Mouse (Mus musculus) hindbrain, postnatal 0 days (tissue): ENCODE measurements at regions not wholly inside any gene's neighbourhood (a gene's known extent, or its start where the extent isn't known, plus 50 kb on each side); places are given as distances from the start of the nearest gene placed in this dataset.
A peak's percentile ranks its signal among the peaks of the same experiment; 100 is the strongest.

Experiments used
- ATAC-seq: fragments of 200-750 bp; cut with Nextera tagmentation; 2 replicates; pipeline ENCODE4 v1.8.0; 2017; ENCODE audit warnings: mild to moderate bottlenecking, moderate TSS enrichment, moderate library complexity
- DNase-seq: peaks from one replicate; pipeline ENCODE4 v3.0.0-alpha.2; 2015; ENCODE audit warnings: low spot score
- H3K27ac ChIP-seq: fragments of 300-500 bp; sonication (generic); 2 replicates; pipeline ENCODE4 v1.5.1; 2014; ENCODE audit warnings: mild to moderate bottlenecking
- H3K27me3 ChIP-seq: fragments of 300-500 bp; sonication (generic); 2 replicates; pipeline ENCODE4 v1.6.1; 2014; ENCODE audit warnings: low read length, mixed read lengths; ENCODE audit not compliant: insufficient read depth
- H3K36me3 ChIP-seq: fragments of 300-500 bp; sonication (generic); 2 replicates; pipeline ENCODE4 v1.6.1; 2014; ENCODE audit warnings: low read length, mixed read lengths; ENCODE audit not compliant: insufficient read depth
- H3K4me1 ChIP-seq: fragments of 300-500 bp; sonication (generic); 2 replicates; pipeline ENCODE4 v1.6.1; 2014; ENCODE audit warnings: antibody characterized with exemption, low read length, mixed read lengths; ENCODE audit not compliant: insufficient read depth
- H3K4me2 ChIP-seq: fragments of 300-500 bp; sonication (generic); 2 replicates; pipeline ENCODE4 v1.6.1; 2014; ENCODE audit warnings: low read depth, mild to moderate bottlenecking, low read length, moderate library complexity, mixed read lengths
- H3K4me3 ChIP-seq: fragments of 300-500 bp; sonication (generic); 2 replicates; pipeline ENCODE4 v1.5.1; 2014; ENCODE audit warnings: low read length
- H3K9ac ChIP-seq: fragments of 300-500 bp; sonication (generic); replicated peaks from 2 replicates; pipeline ENCODE4 v1.6.1; 2014; ENCODE audit warnings: mild to moderate bottlenecking, low read length, moderate library complexity, mixed read lengths
- H3K9me3 ChIP-seq: fragments of 300-500 bp; sonication (generic); 2 replicates; pipeline ENCODE4 v1.6.1; 2016; ENCODE audit warnings: low read length, mixed read lengths
- CTCF ChIP-seq: IDR thresholded peaks from 2 replicates; pipeline ENCODE4 v1.5.1; 2016; ENCODE audit warnings: antibody characterized with exemption, control low read depth, low read depth
- WGBS: fragments of 180-500 bp; shearing (Covaris S2); extraction: QIAGEN DNeasy Blood & Tissue Kit; methylation state at CpG from one replicate; pipeline ENCODE4 v1.1.7; 2014; 5-methylcytosine and 5-hydroxymethylcytosine counted together

- Histone ChIP-seq H3K4me2 (no peak overlapping the region), H3K36me3 (no peaks in the 10 kb centered on the region), H3K4me1 (no peaks in the 10 kb centered on the region), H3K27me3 (no peaks in the 10 kb centered on the region), H3K4me3 (no peak overlapping the region), H3K9me3 (no peaks in the 10 kb centered on the region), H3K9ac (no peak overlapping the region), H3K27ac (no peak overlapping the region)
- DNase-seq (no peak), ATAC-seq (no peak)
- TF ChIP-seq CTCF: no peak
- WGBS: 94% methylated on average over 3 of the region's 3 CpGs
These were observed 198.9 kb downstream of the Gm13691 start for GRCm38 (mm10) chr2:84189302-84189701.

- Histone ChIP-seq H3K4me1 (no peaks in the 10 kb centered on the region), H3K4me2 (no peak overlapping the region), H3K9me3 (no peaks in the 10 kb centered on the region), H3K4me3 (no peak overlapping the region), H3K27ac (no peak overlapping the region), H3K36me3 (no peaks in the 10 kb centered on the region), H3K27me3 (no peaks in the 10 kb centered on the region), H3K9ac (no peak overlapping the region)
- ATAC-seq (no peak), DNase-seq (no peak)
- no peak for TF ChIP-seq CTCF
- 66% methylated on average over 1 of the region's 1 CpGs for WGBS
These were observed 208.1 kb downstream of the Calcrl start for GRCm38 (mm10) chr2:84217116-84217515.

GRCm38 (mm10) chr2:84222049-84222448 is 203.2 kb downstream of the Calcrl start:
- TF ChIP-seq CTCF: no peak
- Histone ChIP-seq H3K9ac (no peak overlapping the region), H3K27ac (no peak overlapping the region), H3K4me1 (no peaks in the 10 kb centered on the region), H3K4me3 (no peak overlapping the region), H3K9me3 (no peaks in the 10 kb centered on the region), H3K27me3 (no peaks in the 10 kb centered on the region), H3K4me2 (no peak overlapping the region), H3K36me3 (no peaks in the 10 kb centered on the region)
- WGBS: 98% methylated on average over 1 of the region's 1 CpGs
- ATAC-seq (no peak), DNase-seq (no peak)

GRCm38 (mm10) chr2:84229777-84230176 is 195.4 kb downstream of the Calcrl start:
- Histone ChIP-seq H3K9me3 (no peaks in the 10 kb centered on the region), H3K27me3 (no peaks in the 10 kb centered on the region), H3K4me2 (no peak overlapping the region), H3K4me1 (no peaks in the 10 kb centered on the region), H3K27ac (no peak overlapping the region), H3K36me3 (no peaks in the 10 kb centered on the region), H3K4me3 (no peak overlapping the region), H3K9ac (no peak overlapping the region)
- DNase-seq (no peak), ATAC-seq (no peak)
- 91% methylated on average over 3 of the region's 3 CpGs for WGBS
- TF ChIP-seq CTCF: no peak

DNA sequence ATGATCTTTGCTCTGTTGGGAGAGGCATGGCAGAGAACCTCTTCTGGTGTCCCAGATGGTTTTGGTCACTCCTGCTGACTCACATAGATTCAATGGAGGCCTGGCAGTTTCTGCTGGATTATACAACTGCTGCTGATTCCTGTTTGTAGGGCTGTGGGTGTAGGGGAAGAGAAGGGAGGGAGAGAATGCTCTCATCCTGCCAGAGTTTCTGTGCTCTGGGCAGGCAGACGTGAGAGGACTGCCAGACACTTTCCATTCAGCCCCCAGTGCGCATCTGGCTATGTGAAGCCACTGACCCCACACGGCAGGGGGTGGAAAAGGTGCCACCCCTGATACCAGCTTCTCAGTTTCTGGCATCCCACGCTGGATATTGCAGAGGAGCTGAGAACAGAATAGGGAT is 189.6 kb downstream of the Calcrl start:
- no peak overlapping the region for H3K27ac ChIP-seq
- DNase-seq: no peak
- no peaks in the 10 kb centered on the region for H3K4me1 ChIP-seq
- no peak for ATAC-seq
- no peaks in the 10 kb centered on the region for H3K9me3 ChIP-seq
- no peak overlapping the region for H3K4me3 ChIP-seq
- no peak for TF ChIP-seq CTCF
- H3K36me3 ChIP-seq: no peaks in the 10 kb centered on the region
- H3K4me2 ChIP-seq: no peak overlapping the region
- no peak overlapping the region for H3K9ac ChIP-seq
- WGBS: 77% methylated on average over 4 of the region's 4 CpGs
- H3K27me3 ChIP-seq: no peaks in the 10 kb centered on the region

- no peak overlapping the region for H3K4me2 ChIP-seq
- H3K4me3 ChIP-seq: no peak overlapping the region
- 0 out of 2 replicates have a peak, but pooled peaks cover 4% of the 10 kb centered on the region for H3K4me1 ChIP-seq
- no peak overlapping the region for H3K9ac ChIP-seq
- no peak for TF ChIP-seq CTCF
- WGBS: 41% methylated on average over 4 of the region's 4 CpGs
- H3K9me3 ChIP-seq: no peaks in the 10 kb centered on the region
- DNase-seq: no peak
- no peak for ATAC-seq
- H3K27ac ChIP-seq: no peak overlapping the region
- H3K27me3 ChIP-seq: no peaks in the 10 kb centered on the region
- H3K36me3 ChIP-seq: no peaks in the 10 kb centered on the region
These were observed 184.0 kb downstream of the Calcrl start for GRCm38 (mm10) chr2:84241244-84241643.

DNA sequence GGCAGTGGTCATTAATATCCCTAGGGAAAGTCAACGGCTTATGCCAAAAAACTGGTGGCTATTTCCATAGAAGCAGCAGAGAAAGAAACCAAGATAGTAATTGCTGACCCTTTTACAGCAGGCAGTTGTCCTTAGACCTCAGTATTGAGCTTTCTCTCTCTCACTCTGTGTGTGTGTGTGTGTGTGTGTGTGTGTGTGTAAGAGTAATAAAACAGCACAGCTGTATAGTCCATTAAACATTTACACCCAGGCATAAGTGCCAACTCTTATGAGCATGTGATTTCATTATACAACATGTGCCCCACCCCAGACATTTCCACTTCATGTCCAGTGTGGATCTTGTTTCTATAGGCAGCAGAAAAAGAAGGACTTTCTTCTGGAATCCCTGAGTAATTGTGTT is 183.2 kb downstream of the Calcrl start:
- Histone ChIP-seq H3K4me3 (no peak overlapping the region), H3K9me3 (no peaks in the 10 kb centered on the region), H3K4me1 (0 out of 2 replicates have a peak, but pooled peaks cover 4% of the 10 kb centered on the region), H3K27ac (no peak overlapping the region), H3K4me2 (no peak overlapping the region), H3K27me3 (no peaks in the 10 kb centered on the region), H3K36me3 (no peaks in the 10 kb centered on the region), H3K9ac (no peak overlapping the region)
- WGBS: 3% methylated on average over 1 of the region's 1 CpGs
- no peak for TF ChIP-seq CTCF
- 0 out of 2 replicates have a peak, but pooled peaks have one; percentile 18 for ATAC-seq
- peak; percentile 28 for DNase-seq
